Mouse (Mus musculus): ENCODE measurements at regions not wholly inside any gene's neighbourhood (a gene's known extent, or its start where the extent isn't known, plus 50 kb on each side); places are given as distances from the start of the nearest gene placed in this dataset.

- WGBS: 58% methylated on average over 1 of the region's 1 CpGs
- no peak for ATAC-seq (replicated peaks; ENCODE audit: insufficient number of reproducible peaks, low FRiP score, low TSS enrichment, low read depth)
Measured at GRCm38 (mm10) chr4:17348026-17348425, 2257.2 kb upstream of the Gm12353 start.

GRCm38 (mm10) chr4:17360796-17361195 lies 2244.5 kb upstream of the Gm12353 start:
- DNase-seq (ENCODE audit: low spot score) (no peak), ATAC-seq (replicated peaks; ENCODE audit: insufficient number of reproducible peaks, low FRiP score, low TSS enrichment, low read depth) (no peak)
- 68% methylated on average over 2 of the region's 2 CpGs for WGBS
- no peak overlapping the region for H3K27ac ChIP-seq (replicated peaks; ENCODE audit: low read depth, low read length)
- H3K4me1 ChIP-seq (ENCODE audit: control insufficient read depth, insufficient read depth, low read length): no peaks in the 10 kb centered on the region
- no peaks in the 10 kb centered on the region for H3K9me3 ChIP-seq (replicated peaks; ENCODE audit: control insufficient read depth, low read length)
- no peaks in the 10 kb centered on the region for H3K36me3 ChIP-seq (replicated peaks; ENCODE audit: control insufficient read depth, insufficient read depth, low read depth, low read length)
- H3K4me3 ChIP-seq (ENCODE audit: low read depth, low read length): no peak overlapping the region
- H3K9ac ChIP-seq (replicated peaks; ENCODE audit: low read length): no peak overlapping the region
- no peaks in the 10 kb centered on the region for H3K27me3 ChIP-seq (ENCODE audit: control insufficient read depth, insufficient read depth, low read length)
- H3K4me2 ChIP-seq (ENCODE audit: low read depth, low read length): no peak overlapping the region

More at GRCm38 (mm10) chr4:17348026-17348425, 2257.2 kb upstream of the Gm12353 start:
- Histone ChIP-seq H3K9me3 (replicated peaks; ENCODE audit: control insufficient read depth, low read length) (no peaks in the 10 kb centered on the region), H3K4me1 (ENCODE audit: control insufficient read depth, insufficient read depth, low read length) (no peaks in the 10 kb centered on the region), H3K4me3 (ENCODE audit: low read depth, low read length) (no peak overlapping the region), H3K36me3 (replicated peaks; ENCODE audit: control insufficient read depth, insufficient read depth, low read depth, low read length) (no peaks in the 10 kb centered on the region), H3K9ac (replicated peaks; ENCODE audit: low read length) (no peak overlapping the region), H3K27ac (replicated peaks; ENCODE audit: low read depth, low read length) (no peak overlapping the region), H3K4me2 (ENCODE audit: low read depth, low read length) (no peak overlapping the region), H3K27me3 (ENCODE audit: control insufficient read depth, insufficient read depth, low read length) (no peaks in the 10 kb centered on the region)
- no peak for DNase-seq (ENCODE audit: low spot score)

All from embryonic facial prominence, embryonic 11.5 days (tissue).